Mouse (Mus musculus): Measurements from ENCODE around the gene Ano4.
A peak's percentile ranks its signal among the peaks of the same experiment; 100 is the strongest.
"Not testable (repeated sequence)": the region's sequence is repeated elsewhere in the genome, so short reads cannot be mapped to it uniquely, and the experiment has no call there.

Gene Ano4

DNA sequence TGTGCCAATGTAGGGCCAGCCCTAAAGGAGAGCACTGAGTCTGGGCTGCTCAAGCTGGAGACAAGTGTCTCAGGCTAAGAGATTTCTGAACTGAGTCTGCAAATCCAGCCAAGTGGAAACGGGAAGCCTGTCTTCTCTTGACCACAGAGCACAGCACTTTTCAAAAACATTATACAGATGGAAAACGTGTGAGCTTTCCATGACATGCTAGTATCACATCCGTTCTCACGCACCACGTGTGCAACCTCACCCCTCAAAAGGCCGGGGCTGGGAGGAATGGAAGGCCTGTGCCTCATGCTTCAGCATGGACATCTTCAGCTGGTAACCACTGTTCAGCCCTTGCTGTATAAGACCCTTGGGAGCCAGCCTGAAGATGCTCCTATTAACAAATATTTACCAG lies 230.2 kb downstream of the Ano4 start:
- no peak for DNase-seq

DNA sequence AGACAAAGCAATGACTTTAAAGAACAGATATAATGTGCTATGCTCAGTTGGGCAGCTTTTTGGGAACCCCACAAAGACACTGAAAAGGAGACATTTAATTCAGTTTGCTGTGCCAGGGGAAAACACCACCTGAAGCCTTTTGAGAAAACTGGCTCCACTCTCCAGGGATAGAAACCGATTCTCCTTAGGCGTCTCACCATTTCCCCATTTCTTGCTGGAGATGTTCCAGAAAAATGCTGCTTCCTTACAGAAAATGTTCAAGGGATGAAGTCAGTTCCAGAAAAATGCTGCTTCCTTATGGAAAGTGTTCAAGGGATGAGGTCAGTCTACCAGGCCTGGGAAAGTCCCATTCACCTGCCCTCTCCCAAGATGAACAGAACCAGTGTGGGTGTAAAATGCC lies 233.1 kb downstream of the Ano4 start:
- DNase-seq, result peak; percentile 11

DNA sequence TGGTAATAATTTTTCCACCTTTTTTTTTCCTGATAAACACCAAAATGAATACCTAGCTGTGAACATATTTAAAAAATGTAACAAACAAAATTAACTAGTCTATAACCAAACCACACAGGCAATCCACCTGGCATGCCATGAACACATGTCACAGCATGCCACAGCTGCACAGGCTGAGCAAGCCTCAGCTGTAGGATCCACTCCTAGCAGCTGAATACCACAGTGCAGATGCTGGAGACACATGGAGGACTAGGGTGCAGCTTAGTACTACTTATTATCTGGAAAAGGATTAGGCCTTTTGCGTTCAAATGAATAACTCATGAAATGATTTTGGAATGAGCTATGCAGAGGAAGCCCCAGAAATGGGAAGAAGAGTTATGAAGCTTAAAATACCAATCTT lies 233.6 kb downstream of the Ano4 start:
- DNase-seq, result no peak

DNA sequence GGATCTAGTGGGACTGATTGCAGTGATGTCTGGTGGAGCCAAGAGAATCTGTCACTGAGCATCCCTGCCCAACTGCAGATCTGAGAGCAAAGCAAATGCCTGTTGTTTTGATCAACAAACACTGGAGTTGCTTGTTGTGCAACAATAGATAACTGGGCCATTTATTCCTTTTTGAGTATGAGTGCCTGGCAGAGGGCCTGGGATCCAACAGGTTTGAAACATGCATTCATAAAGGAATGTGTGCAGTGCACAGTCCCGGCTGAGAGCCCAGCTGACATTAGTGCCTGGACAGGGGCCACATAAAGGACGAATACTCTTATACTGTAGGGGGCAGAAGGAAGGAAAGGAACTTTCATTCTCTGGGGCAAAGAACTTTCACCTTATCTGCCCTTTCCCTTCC lies 241.0 kb downstream of the Ano4 start:
- DNase-seq, result no peak

DNA sequence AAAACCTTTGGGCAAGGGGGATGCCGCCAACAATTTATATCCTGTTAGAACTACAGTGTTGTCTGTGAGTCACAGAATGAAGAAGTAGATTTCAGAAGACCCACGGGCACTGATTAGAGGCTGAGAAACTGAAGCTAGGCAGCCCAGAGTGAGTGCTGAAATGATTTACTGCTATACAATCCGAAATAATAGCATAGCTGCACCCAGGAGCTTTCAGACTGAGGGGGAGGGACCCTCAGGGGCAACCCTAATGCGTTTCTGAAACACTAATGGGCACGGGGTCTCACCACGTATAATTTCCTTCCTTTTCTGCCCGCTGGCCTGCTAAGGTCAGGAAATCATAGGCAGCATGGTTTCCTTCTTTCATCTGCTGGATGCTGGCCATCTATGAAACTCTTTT lies 242.5 kb downstream of the Ano4 start:
- no peak for DNase-seq

DNA sequence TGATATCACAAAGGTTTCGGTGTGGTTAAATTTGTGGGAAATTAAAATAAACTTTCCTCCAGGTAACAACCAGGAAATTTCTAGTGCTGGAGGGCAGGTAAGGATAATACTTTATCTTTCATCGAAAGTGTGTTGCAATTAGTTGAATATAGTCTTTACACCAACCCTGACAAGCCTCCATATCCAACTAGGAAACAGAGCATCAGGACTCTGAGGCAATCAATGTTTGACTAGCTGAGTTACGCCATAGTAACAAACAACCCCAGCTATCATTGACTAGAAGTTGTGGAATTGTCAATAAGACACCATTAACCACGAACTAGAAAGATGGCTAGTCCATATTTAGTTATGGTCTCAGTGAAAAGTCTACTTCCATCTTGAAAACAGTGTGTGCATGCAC lies 246.4 kb downstream of the Ano4 start:
- DNase-seq, result no peak

DNA sequence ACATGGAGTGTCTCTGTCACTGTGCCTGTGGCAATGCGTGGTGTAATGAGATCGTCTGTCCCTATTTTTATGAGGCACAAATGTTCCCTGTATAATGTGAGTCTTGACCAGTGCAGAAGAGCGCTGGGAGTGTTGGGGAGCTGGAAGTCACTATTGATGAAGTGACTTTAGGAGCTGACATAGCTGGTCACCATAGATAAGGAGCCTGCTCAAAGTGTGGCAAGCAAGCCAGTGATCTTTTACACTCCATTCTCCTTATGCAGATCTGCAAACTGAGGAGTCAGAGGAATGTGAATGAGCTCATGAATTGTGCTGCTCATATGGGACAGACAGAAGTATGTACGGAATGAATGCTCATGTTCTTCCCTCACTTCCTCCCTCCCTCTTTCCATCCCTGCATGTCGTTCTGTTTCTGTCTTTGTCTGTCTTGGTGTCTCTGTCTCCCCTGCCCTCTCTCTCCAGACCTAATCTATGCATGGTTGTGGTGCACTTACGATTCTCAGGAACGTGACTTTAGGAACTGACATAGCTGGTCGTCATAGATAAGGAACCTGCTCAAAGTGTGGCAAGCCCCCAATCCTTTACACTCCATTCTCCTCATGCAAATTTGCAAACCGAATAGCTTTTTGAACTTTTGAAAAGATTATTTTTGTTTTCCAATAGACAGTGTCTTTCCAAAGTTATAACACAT lies 252.1 kb downstream of the Ano4 start:
- DNase-seq, result no peak

DNA sequence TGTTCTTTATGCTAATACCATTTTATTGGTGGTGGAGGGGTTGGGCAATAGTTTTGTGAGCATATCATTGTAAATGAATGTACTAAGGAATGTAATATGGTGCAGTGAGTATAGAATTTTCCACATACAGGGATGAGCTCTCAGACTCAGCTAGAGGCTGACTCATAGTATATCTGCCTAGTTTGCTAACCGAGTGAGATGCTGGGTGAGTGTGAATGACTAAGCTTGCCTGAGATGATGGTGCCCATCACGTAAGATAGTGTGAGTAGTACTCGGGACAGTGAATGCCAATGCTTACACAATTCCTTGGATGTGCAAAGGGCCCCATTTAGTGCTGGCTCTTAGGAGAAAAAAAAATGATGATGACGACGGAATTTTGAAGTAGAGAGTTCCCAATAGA lies 267.1 kb downstream of the Ano4 start:
- DNase-seq, result no peak

DNA sequence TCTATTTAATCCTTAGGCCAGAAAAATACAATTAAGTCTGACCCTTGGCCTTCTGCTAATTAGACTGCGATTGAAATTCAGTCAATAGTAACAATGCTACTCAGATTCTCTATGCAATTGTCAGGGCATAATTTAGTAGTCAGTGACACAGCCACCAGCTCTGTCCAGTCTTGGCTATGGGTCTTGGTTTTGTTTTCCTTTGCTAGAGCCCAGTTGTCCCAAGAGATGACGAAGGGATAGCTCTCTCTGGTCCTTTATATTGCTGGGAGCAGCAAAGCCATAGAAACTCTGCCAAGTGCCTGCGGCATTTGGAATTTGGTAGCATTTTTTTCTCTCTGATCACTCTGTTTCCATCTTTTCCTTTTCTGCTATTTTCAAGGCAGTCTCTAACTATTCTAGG lies 288.7 kb downstream of the Ano4 start:
- DNase-seq, result no peak

DNA sequence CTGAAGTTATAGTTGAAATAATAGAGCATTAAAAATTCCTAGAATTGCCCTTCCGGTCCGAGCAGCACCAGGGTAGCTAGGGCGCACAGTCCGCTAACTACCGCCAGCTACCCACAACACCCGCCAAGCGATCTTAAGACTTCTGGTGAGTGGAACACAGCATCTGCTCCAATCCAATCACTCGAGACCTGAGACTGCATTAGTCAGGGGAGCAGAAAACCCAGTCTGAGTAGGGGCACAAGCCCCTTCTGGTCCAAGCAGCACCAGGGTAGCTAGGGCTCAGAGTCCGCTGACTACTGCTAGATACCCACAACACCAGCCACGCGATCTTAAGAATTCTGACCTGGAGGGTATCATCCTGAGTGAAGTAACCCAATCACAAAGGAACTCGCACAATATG lies 299.6 kb downstream of the Ano4 start:
- DNase-seq, result not testable (repeated sequence)

DNA sequence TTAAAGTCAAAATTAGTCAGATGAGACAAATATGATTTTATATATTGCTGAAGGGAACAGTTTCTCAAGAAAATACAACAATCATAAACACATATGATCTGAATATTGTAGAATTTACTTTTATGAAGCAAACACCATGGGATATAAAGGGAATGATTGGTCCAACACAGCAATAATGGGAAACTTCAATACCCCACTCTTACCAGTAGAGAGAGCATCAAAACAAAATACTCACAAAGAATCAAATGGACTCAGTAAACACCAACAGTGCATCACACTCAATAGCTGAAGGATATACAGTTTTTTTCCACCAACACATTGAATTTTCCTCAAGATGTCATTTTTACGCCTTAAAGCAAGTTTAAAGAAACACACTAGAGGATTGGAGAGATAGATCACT lies 300.4 kb downstream of the Ano4 start:
- no peak for DNase-seq

DNA sequence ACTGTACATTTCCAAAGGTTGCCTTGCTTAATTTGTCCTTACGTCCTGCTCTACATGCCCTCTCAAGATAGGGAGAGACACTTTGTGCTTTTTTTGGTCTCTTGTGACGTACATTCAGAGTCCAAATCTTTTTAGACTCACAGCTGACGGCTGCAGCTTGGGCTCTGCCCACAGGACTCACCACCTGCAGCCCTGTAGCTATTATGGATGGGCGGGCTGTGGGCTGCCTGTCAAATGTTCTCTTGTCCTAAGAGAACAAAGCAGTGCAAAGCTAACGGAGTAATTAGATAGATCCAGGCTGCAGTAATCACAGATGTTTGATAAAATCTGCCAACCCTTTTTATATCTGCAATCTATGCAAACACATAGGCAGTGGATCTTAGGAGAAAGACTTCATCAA lies 325.6 kb downstream of the Ano4 start:
- DNase-seq, result peak; percentile 6

DNA sequence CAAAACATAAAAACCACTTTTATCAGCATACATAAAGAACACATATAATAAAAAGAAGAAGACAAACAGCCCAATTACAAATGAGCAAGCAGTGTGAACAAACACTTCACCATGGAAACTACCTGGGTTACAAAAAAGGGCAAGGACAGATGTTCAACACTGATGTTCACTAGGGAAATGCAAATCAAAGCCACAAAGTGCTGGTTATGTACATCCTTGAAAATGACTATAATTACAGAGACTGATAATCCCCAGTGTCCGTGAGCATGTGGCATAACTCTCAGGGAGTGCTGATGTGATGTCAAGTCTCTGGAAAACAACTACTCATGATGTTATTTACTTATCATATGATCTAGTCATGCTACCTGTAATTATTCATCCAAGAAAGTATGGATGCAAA lies 336.3 kb downstream of the Ano4 start:
- no peak for DNase-seq

DNA sequence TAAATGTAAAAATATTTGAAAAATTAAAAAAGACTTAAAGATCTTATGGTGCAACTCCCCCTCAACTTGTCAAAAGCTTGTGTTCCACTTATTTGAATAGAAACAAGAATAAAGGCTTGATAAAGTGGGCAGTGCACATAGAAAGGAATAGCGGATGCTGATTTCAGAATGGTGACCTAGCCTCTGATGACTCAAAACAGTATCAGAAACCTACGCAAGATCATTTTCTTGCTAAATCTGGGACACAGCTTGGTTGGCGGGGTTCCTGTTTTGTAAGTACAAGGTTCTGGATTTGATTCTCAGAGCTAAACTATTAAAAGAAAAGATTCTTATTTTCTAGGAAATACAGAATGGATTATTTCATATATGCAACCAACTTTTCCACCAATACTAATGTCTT lies 340.0 kb downstream of the Ano4 start:
- DNase-seq, result no peak

DNA sequence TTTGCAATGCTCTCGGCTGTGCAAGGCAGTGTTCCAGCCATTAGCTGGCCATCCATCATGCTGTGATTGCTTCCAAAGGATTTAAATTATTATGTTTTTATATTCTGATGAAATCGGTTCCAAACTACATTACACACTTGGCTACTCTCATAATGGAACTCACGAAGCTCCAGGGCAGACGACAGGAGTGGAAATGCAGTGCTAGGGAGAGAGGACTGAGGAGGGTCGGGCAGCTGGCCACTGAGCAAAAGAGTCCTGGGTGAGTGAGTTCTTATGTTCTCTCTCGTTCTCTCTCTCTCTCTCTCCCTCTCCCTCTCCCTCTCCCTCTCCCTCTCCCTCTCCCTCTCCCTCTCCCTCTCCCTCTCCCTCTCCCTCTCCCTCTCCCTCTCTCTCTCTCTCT lies 357.6 kb downstream of the Ano4 start:
- DNase-seq, result no peak

DNA sequence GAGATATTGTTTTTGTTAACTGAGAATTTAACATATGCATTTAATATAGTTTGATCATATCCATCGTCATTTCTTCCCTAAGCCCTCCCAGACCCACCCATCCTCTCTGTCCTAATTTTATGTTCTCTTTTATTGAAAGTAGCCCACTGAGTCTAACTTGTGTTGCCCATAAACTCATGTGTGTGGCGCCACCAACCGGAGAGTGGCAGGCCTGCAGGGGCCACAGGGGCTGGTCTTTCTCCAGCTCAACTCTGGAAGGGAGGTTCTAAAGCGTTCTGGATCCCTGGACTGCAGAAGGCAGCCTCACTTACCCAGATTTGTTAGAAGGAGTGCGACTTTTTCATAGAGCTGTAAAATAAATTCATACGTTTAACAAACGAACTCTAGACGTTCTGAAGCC lies 361.1 kb downstream of the Ano4 start:
- DNase-seq, result peak; percentile 21

DNA sequence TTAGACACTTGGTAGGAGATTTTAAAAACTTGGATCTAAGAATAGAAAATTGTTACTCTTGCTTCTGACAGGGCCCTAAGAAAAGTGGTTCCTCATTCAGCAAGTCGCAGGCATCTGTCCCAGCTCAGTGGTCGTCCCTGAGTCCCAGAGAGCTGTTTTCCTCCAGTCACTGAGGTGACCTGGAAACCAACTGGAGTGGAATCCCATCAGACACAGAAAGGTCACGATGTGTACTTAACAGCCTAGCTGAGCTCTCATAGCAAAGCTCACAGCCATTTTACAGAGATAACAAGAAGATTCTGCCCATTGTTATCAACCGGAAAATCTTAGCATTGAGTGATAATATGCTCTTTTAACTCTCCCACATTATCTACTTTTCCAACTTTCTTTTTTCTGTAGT lies 365.1 kb downstream of the Ano4 start:
- DNase-seq, result no peak

DNA sequence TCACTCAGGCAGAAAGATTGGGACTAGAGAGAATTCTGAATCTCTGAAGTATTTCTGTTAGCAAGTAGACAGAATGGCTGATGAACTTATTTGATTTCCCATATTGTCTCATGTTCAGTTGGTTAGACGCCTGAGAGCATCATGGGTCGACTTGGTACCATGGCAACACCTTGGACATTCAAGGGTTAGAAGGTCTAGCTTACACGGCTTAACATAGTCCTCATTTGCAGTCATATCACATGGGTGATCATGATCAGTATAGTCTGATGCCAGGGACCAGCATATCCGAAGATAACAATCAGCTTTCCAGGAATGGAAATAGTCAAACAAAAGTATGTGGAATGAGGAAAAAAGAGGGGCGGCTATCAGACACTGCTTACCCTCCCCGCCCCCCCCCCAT lies 365.6 kb downstream of the Ano4 start:
- no peak for DNase-seq

DNA sequence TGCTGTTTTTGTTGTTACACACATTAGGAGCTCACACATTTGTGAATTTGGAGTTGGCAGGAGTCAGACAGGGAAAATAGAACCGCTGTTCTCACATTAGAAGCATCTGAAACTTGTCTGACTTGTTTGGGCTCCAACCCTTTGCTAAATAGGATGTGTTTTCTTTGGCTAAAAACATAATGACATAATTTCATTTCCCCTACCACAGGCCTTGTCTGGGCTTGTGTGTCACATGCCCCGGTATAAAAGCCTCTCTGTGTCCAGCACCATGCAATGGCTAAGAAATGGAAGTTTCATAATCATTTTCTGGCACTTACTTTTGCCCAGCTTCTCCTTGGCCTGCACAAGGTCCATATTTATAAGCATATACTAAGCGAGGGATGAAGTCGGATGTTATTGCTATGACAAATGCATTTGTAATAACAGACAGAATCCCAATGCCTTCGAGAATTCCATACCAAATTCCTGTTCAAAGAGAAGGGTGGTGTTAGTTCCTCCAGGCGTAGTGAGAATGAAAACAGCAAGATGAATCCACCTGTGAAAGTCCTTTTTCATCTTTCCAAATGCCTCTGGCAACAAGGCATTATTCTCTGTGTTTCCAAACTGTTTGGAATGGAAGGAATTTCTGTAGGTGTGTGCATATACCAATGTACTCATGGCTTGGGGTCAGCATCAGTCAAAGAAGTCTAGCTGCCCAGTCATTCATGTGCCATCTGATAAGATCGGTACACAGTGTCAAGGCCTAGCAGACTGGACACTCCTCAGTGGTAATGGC lies 373.4 kb downstream of the Ano4 start:
- no peak for DNase-seq

DNA sequence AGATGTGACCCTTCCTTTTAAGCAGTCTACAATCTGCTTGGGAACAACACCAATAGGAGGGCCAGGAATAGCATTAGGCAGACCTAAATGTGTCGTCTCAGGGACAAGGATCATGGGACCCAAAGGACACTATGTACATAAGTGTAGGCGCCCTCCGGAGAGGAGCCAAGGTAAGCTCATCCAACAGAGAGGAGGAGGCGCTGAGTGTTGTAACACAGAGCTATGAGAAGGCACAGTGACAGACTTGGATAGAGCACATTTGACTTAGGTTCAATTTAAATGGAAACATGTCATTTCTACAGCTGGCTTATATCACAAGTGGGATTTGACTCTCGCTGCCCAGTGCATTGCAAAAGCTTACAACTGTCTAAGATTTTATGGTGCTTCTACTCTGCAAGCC lies 376.0 kb downstream of the Ano4 start:
- DNase-seq, result no peak

DNA sequence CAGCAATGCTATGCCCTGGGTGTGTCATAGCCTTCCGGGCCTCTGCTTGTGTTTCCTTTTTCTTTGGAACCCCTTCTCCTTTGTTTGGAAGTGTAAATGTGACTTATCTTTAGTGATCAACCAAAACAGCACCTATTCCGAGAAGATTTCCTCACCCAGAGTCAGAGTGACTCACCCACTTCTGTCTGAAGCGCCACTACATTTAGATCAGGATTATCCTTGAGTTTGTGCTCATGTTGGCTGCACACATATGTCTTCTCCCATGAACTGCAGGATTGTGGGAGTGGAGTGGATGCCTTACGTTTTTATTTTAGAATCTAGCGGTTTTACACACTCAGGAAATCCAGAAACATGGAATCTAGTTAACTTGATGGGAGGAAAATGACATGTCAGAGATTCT lies 383.8 kb downstream of the Ano4 start:
- DNase-seq, result no peak

DNA sequence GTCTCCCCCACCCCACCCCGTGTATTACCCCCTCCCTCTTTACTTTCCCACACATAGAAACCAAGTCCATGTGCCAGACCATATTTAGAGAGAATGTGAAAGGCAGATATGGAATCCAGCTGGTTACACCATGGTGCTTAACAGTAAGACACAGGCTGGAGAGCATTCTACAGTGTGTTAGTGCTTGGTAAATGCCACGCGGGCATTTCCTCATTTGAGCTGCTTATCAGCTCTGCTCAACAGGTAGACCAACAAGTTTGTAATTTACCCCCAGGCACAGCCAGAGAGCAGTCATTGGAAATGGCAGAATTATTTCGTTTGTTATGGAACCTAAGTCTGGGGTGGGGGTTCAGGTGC lies 394.3 kb downstream of the Ano4 start:
- DNase-seq, result no peak

DNA sequence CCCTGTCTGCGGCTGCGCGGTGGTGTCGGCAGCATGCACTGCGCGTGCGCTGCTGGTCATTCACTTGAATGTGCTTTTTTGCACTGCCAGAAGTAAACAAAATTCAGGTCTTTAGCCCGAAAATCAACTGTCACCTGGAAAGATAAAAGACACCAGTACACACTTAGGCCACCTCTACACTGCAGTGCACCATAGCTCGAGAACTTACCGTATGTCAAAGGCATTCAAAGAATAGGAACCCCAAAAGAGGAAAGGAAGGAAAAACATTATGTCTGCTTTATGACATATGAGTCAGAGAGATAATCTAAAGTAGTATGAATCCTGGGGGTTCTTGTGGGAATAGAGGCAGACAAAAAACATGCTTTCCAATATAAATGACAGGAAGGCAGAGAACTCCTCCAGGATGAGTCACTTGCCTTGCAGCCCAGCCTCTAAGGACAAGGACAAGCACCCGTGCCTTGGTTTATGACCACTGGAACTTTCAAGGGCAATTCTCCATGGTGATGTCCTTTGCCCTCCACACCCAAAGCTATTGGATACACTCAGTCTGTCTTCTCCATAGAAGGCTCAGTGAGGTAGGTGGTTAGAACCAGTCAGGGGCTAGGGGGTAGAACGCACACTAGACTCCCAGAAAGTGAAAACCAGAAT lies 394.8 kb downstream of the Ano4 start:
- no peak for DNase-seq

All from right cerebral cortex, postnatal 25 days (tissue).